Mouse (Mus musculus) heart, embryonic 16.5 days (tissue): Measurements from ENCODE around the gene Adgb. TPM values are rescaled to one million over a fixed set of nuclear protein-coding genes. Genes with fewer than 3 reads are reported as not detected.

Experiments
- ATAC-seq: fragments of 200-750 bp; cut with Nextera tagmentation; replicated peaks from 2 replicates; pipeline ENCODE4 v1.8.0; 2017; ENCODE audit warnings: moderate number of reproducible peaks; ENCODE audit not compliant: insufficient read depth, low FRiP score; ENCODE audit errors: extremely low read depth
- H3K27ac ChIP-seq: fragments of 300-500 bp; sonication (generic); 2 replicates; pipeline ENCODE4 v1.5.1; 2014; ENCODE audit warnings: mild to moderate bottlenecking, low read length, control low read depth, moderate library complexity
- H3K27me3 ChIP-seq: fragments of 300-500 bp; sonication (generic); 2 replicates; pipeline ENCODE4 v1.6.1; 2014; ENCODE audit warnings: low read length, mixed read lengths; ENCODE audit not compliant: control insufficient read depth, insufficient read depth
- H3K36me3 ChIP-seq: fragments of 300-500 bp; sonication (generic); 2 replicates; pipeline ENCODE4 v1.6.1; 2014; ENCODE audit not compliant: control insufficient read depth, insufficient read depth
- H3K4me1 ChIP-seq: fragments of 300-500 bp; sonication (generic); 2 replicates; pipeline ENCODE4 v1.6.1; 2014; ENCODE audit warnings: low read length, mixed read lengths; ENCODE audit not compliant: control insufficient read depth, insufficient read depth
- H3K4me2 ChIP-seq: fragments of 300-500 bp; sonication (generic); 2 replicates; pipeline ENCODE4 v1.6.1; 2014; ENCODE audit warnings: low read depth, mild to moderate bottlenecking, control low read depth, low read length
- H3K4me3 ChIP-seq: fragments of 300-500 bp; sonication (generic); 2 replicates; pipeline ENCODE4 v1.5.1; 2014; ENCODE audit warnings: mild to moderate bottlenecking, control low read depth, low read length
- H3K9ac ChIP-seq: fragments of 300-500 bp; sonication (generic); 2 replicates; pipeline ENCODE4 v1.6.1; 2014; ENCODE audit warnings: low read length, control low read depth
- H3K9me3 ChIP-seq: fragments of 300-500 bp; sonication (generic); replicated peaks from 2 replicates; pipeline ENCODE4 v1.6.1; 2016; ENCODE audit warnings: low read length; ENCODE audit not compliant: control insufficient read depth
- WGBS: fragments of 180-500 bp; shearing (Covaris S2); extraction: QIAGEN DNeasy Blood & Tissue Kit; methylation state at CpG from one replicate; pipeline ENCODE4 v1.1.7; 2014; 5-methylcytosine and 5-hydroxymethylcytosine counted together
- polyA plus RNA-seq: library from polyadenylated mRNA; unstranded; fragments of >200 nt; fragmentation: Nextera tagmentation; extraction: Ambion mirVana; gene quantifications from 2 replicates; pipeline ENCODE4 v1.2.1, GENCODE M21; 2015

Adgb gene
- polyA plus RNA-seq, 1 experiment from 2014 or later: 0.30 TPM

DNA sequence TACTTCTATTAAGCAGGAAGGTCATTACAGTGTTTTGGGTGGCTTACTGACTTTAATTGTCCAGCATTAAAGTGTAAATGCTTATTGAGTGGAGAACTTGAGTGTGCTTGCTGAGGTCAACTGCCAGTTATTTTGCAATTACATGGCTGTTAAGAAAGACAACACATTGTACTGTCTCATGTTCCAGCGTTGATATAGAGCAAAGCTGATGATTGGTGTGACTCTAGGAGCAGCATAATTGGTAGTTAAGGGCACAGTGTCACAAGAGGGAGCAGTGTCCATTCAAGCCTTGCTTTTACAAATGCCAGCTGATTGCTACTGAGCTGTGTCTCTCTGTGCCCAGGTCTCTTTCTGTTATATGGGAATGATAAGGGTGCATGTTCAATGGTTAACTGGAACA lies 97.5 kb downstream of the Adgb start:
- H3K4me3 ChIP-seq: no peak overlapping the region
- no peaks in the 10 kb centered on the region for H3K9me3 ChIP-seq
- no peaks in the 10 kb centered on the region for H3K27me3 ChIP-seq
- H3K9ac ChIP-seq: no peak overlapping the region
- H3K36me3 ChIP-seq: no peaks in the 10 kb centered on the region
- H3K4me2 ChIP-seq: no peak overlapping the region
- WGBS: 38% methylated on average over 1 of the region's 1 CpGs
- H3K27ac ChIP-seq: no peak overlapping the region
- ATAC-seq: no peak
- H3K4me1 ChIP-seq: no peaks in the 10 kb centered on the region

DNA sequence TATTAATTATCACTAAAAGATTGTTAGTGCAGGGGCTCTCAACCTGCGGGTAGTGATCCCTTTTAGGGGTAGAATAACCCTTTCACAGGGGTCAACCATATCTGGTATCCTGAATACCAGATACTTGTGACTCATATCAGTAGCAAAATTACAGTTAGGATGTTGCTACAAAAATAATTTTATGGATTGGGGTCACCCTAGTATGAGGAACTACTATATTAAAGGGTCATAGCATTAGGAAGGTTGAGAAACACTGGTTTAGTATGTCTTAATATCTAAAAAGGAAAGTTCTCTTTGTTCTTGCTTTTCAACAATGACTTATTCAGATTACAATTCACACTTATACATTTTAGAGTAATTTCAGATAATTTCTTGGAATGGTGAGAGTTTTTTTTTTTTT lies 108.1 kb downstream of the Adgb start:
- Histone ChIP-seq H3K9ac (no peak overlapping the region), H3K4me2 (no peak overlapping the region), H3K4me1 (no peaks in the 10 kb centered on the region), H3K9me3 (no peaks in the 10 kb centered on the region), H3K36me3 (no peaks in the 10 kb centered on the region), H3K27me3 (no peaks in the 10 kb centered on the region), H3K27ac (no peak overlapping the region), H3K4me3 (no peak overlapping the region)
- WGBS: 67% methylated on average over 1 of the region's 1 CpGs
- ATAC-seq: no peak

DNA sequence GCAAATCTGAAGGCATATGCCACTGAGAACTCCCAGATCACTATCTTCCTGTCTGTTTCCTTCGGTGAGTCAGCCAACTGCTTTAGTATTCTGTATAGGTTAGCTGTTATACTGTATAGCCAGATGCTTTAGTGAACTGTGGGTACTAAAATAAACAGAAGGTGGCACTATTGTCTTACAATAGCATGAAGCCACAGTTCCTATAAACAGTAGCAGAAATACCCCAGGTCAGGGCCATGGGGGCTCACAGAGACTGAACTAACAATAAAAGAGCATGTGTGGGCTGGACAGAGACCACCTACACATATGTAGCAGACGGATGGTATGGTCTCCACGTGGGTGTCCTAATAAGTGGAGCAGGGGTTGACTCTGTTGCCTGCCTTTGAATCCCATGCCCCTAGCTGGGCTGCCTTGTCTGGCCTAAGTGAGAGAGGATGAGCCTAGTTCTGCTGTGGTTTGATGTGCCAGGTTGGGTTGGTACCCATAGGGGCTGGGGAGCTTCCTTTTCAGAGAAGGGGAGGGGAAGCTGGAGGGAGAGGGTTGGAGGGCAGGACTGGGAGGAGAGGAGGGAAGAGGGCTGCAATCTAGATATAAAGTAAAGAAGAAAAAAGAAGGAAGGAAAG lies 116.4 kb downstream of the Adgb start:
- peak; percentile 80 for ATAC-seq
- H3K27ac ChIP-seq: no peak overlapping the region
- WGBS: 14% methylated on average over 3 of the region's 3 CpGs
- H3K9me3 ChIP-seq: no peaks in the 10 kb centered on the region
- H3K36me3 ChIP-seq: no peaks in the 10 kb centered on the region
- no peak overlapping the region for H3K4me2 ChIP-seq
- no peak overlapping the region for H3K9ac ChIP-seq
- no peaks in the 10 kb centered on the region for H3K4me1 ChIP-seq
- H3K27me3 ChIP-seq: no peaks in the 10 kb centered on the region
- H3K4me3 ChIP-seq: no peak overlapping the region

DNA sequence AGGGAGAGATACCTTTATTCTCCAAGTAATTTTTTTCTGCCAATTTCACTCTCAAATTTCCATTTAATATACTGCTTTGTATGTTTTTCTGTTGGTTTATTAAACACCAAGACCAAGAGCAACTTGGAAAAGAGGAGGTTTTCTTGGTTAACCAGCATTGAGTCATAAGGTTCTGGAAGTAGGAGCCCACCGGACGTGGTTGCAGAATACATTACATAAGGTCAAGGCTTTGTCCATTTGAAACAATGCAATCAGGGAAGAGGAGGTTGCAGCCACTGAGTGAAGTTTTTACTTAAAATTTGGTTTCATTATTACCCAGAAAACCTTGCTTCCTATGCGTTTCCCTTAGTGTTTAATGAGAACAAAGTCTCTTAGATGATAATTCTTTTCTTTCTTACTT lies 119.9 kb downstream of the Adgb start:
- Histone ChIP-seq H3K9me3 (no peaks in the 10 kb centered on the region), H3K4me1 (no peaks in the 10 kb centered on the region), H3K9ac (no peak overlapping the region), H3K27ac (no peak overlapping the region), H3K27me3 (no peaks in the 10 kb centered on the region), H3K4me2 (no peak overlapping the region), H3K36me3 (no peaks in the 10 kb centered on the region), H3K4me3 (no peak overlapping the region)
- ATAC-seq: no peak
- 79% methylated on average over 3 of the region's 3 CpGs for WGBS

DNA sequence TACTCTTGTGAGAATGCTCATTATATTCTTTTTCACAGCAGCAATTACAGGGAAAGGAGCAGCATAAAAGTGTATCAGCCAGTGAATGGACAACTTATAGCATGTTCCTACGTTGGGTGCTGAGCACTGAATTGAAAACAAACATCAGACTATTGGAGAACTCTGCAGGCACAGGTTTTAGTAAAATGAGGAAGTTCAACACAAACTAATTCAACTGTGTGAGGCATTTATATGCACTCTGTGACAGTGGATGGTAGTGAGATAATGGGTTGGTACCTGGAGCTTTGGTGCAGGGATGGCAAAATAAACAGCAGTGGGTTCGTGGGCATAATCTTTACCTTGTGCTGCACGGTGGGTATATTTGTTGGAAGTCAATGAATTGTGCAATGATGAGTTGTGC lies 121.6 kb downstream of the Adgb start:
- H3K4me1 ChIP-seq: no peaks in the 10 kb centered on the region
- 80% methylated on average over 3 of the region's 3 CpGs for WGBS
- no peak for ATAC-seq
- no peaks in the 10 kb centered on the region for H3K9me3 ChIP-seq
- no peak overlapping the region for H3K4me2 ChIP-seq
- no peak overlapping the region for H3K9ac ChIP-seq
- H3K4me3 ChIP-seq: no peak overlapping the region
- H3K27me3 ChIP-seq: no peaks in the 10 kb centered on the region
- no peak overlapping the region for H3K27ac ChIP-seq
- H3K36me3 ChIP-seq: no peaks in the 10 kb centered on the region

DNA sequence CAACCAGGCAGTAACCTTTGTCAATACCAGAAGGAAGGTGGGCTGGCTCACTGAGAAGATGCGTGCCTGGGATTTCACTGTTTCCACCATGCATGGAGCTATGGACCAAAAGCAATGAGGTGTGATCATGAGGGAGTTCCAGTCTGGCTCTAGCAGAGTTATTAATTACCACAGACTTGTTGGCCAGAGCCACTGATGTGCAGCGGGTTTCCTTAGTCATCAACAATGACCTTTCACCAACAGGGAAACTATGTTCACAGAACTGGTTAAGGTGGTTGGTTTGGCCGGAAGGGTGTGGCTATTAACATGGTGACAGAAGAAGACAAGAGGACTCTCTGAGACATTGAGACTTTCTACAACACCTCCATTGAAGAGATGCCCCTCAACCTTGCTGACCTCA lies 128.2 kb downstream of the Adgb start:
- H3K4me1 ChIP-seq: no peaks in the 10 kb centered on the region
- ATAC-seq: no peak
- H3K4me2 ChIP-seq: no peak overlapping the region
- no peak overlapping the region for H3K9ac ChIP-seq
- H3K36me3 ChIP-seq: no peaks in the 10 kb centered on the region
- no peaks in the 10 kb centered on the region for H3K27me3 ChIP-seq
- no peaks in the 10 kb centered on the region for H3K9me3 ChIP-seq
- no peak overlapping the region for H3K4me3 ChIP-seq
- no peak overlapping the region for H3K27ac ChIP-seq
- 85% methylated on average over 3 of the region's 3 CpGs for WGBS

DNA sequence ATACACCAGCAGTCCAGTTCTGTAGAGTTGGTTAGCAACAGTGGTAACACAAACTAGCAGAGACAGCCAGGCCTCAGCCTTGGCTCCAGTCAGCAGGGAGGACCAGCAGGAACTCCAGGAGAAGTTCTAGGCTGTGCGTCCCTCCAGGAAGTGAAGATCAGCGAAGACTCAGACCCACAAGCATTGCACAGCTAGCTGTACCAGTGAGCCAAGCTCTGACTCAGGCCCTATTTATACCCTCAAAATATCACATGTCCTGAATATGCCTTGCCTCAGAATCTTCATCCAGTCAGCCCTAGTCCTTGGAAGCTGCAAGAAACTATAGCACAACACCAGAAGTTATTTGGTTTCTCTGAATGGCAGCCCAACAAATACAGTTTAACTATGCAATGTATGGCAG lies 146.6 kb downstream of the Adgb start:
- Histone ChIP-seq H3K9ac (no peak overlapping the region), H3K9me3 (no peaks in the 10 kb centered on the region), H3K36me3 (no peaks in the 10 kb centered on the region), H3K4me2 (no peak overlapping the region), H3K4me1 (no peaks in the 10 kb centered on the region), H3K4me3 (no peak overlapping the region), H3K27ac (no peak overlapping the region), H3K27me3 (no peaks in the 10 kb centered on the region)
- WGBS: 56% methylated on average over 2 of the region's 2 CpGs
- ATAC-seq: no peak

DNA sequence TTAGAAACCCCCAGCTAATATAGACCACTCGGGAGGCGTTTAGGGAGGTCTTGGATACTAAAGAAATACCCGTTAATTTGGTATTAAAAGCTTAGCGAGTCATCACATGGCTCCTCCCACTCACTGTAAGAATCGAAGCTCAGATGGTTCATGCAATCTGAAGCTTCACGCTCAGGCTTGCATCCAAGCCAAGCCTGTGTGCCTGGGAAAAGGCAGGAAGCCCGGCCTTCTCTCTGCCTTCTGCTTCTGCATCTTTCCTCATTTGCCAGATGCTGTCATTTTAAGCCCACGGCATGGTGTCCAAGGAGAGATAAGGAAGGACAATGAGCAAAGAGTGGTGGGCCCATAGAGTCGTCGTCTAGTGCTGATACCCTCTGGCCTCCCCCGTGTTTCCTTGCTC lies 149.2 kb downstream of the Adgb start:
- no peaks in the 10 kb centered on the region for H3K4me1 ChIP-seq
- no peak overlapping the region for H3K27ac ChIP-seq
- no peaks in the 10 kb centered on the region for H3K27me3 ChIP-seq
- WGBS: 55% methylated on average over 11 of the region's 11 CpGs
- H3K36me3 ChIP-seq: no peaks in the 10 kb centered on the region
- H3K4me3 ChIP-seq: no peak overlapping the region
- no peak overlapping the region for H3K4me2 ChIP-seq
- no peaks in the 10 kb centered on the region for H3K9me3 ChIP-seq
- H3K9ac ChIP-seq: no peak overlapping the region
- no peak for ATAC-seq

DNA sequence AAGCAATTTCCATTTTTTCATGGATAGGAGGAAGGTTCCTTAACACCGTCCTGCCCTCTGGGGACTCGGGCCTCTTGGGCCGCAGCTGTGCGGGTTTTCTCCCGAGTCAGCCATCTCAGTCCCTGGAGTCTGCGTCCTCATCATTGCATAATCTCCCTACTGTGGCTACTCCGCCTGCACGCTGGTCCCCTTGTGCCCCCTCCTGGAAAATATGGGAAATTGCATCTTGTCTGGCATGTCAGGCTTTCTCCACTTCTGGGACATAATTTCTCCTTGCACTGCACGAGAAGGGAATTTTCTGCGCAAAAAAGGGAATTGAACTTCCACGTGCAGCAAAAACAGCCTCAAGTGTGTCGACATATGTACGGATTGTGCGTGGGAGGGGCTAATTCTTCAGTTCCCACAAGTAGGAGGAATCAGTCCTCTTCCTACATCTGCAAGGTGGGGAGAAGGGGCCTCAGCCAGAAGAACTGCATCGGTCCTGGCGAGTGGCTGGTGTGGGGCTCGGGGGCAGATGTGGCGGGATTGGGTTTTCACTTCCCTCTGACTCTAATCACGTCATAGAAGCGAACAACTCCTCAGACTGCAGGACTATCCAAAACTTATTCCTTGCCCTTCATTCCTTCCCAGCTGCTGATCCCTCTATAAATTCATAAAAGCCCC lies 150.9 kb downstream of the Adgb start:
- H3K27ac ChIP-seq: no peak overlapping the region
- H3K4me1 ChIP-seq: no peaks in the 10 kb centered on the region
- peak; percentile 81 for ATAC-seq
- WGBS: 8% methylated on average over 20 of the region's 20 CpGs
- H3K27me3 ChIP-seq: no peaks in the 10 kb centered on the region
- H3K9me3 ChIP-seq: no peaks in the 10 kb centered on the region
- H3K4me2 ChIP-seq: peak overlapping the region; percentile 61
- no peaks in the 10 kb centered on the region for H3K36me3 ChIP-seq
- peak overlapping the region; percentile 37 for H3K4me3 ChIP-seq
- no peak overlapping the region for H3K9ac ChIP-seq
